Mouse (Mus musculus) testis, adult 2 months (tissue): ENCODE data around the gene Gm10065. TPM values are rescaled to one million over a fixed set of nuclear protein-coding genes. Genes with fewer than 3 reads are reported as not detected.

Experiments
- H3K27ac ChIP-seq: fragments of 200-500 bp; 2 replicates; pipeline ENCODE4 v1.5.1; 2012; ENCODE audit warnings: low read depth, low read length; ENCODE audit not compliant: control insufficient read depth, insufficient read depth
- H3K27me3 ChIP-seq: fragments of 200-500 bp; 2 replicates; pipeline ENCODE4 v1.6.1; 2012; ENCODE audit warnings: mild to moderate bottlenecking, low read length, moderate library complexity; ENCODE audit not compliant: control insufficient read depth, insufficient read depth
- H3K36me3 ChIP-seq: fragments of 200-500 bp; 2 replicates; pipeline ENCODE4 v1.6.1; 2012; ENCODE audit warnings: mild to moderate bottlenecking, low read length; ENCODE audit not compliant: control insufficient read depth, insufficient read depth
- H3K4me1 ChIP-seq: fragments of 200-500 bp; 2 replicates; pipeline ENCODE4 v1.6.1; 2012; ENCODE audit warnings: low read length; ENCODE audit not compliant: control insufficient read depth, insufficient read depth
- H3K4me3 ChIP-seq: fragments of 200-500 bp; 2 replicates; pipeline ENCODE4 v1.5.1; 2012; ENCODE audit warnings: low read depth, mild to moderate bottlenecking, low read length, moderate library complexity, mixed read lengths; ENCODE audit not compliant: control insufficient read depth
- CTCF ChIP-seq: fragments of 200-500 bp; IDR thresholded peaks from 2 replicates; pipeline ENCODE4 v1.5.1; 2012; ENCODE audit warnings: low read depth, mild to moderate bottlenecking, inconsistent platforms, low read length, moderate library complexity; ENCODE audit not compliant: control insufficient read depth, insufficient read depth, insufficient replicate concordance
- POLR2A ChIP-seq: fragments of 200-500 bp; IDR thresholded peaks from 2 replicates; pipeline ENCODE4 v1.6.1; 2012; ENCODE audit warnings: low read depth, mild to moderate bottlenecking, inconsistent platforms, low read length, moderate library complexity; ENCODE audit not compliant: control insufficient read depth
- polyA plus RNA-seq: library from polyadenylated mRNA; depleted of rRNA; stranded (reverse); fragments of >200 nt; gene quantifications from 2 replicates; pipeline ENCODE4 v1.2.3, GENCODE M21; 2012; rRNA removed

The Gm10065 gene
- polyA plus RNA-seq, 1 experiment: not detected

- Histone ChIP-seq H3K36me3 (no peaks in the 10 kb centered on the region), H3K27ac (peak overlapping the region; percentile 92), H3K4me3 (peak overlapping the region; percentile 99), H3K4me1 (peaks cover 2% of the 10 kb centered on the region), H3K27me3 (no peaks in the 10 kb centered on the region)
- TF ChIP-seq POLR2A (no peak), CTCF (no peak)
Measured at GRCm38 (mm10) chr13:21453042-21453441, 26.2 kb downstream of the Gm10065 start.

GRCm38 (mm10) chr13:21447856-21448614 lies 31.2 kb downstream of the Gm10065 start:
- Histone ChIP-seq H3K4me3 (no peak overlapping the region), H3K27ac (no peak overlapping the region), H3K27me3 (no peaks in the 10 kb centered on the region), H3K4me1 (no peaks in the 10 kb centered on the region), H3K36me3 (peaks cover 7% of the 10 kb centered on the region)
- TF ChIP-seq POLR2A: no peak
- TF ChIP-seq CTCF: no peak

GRCm38 (mm10) chr13:21446796-21447195 lies 32.4 kb downstream of the Gm10065 start:
- no peak overlapping the region for H3K27ac ChIP-seq
- H3K36me3 ChIP-seq: peaks cover 7% of the 10 kb centered on the region
- no peak for TF ChIP-seq POLR2A
- no peak for TF ChIP-seq CTCF
- no peaks in the 10 kb centered on the region for H3K27me3 ChIP-seq
- no peak overlapping the region for H3K4me3 ChIP-seq
- no peaks in the 10 kb centered on the region for H3K4me1 ChIP-seq

- Histone ChIP-seq H3K27me3 (no peaks in the 10 kb centered on the region), H3K36me3 (peaks cover 7% of the 10 kb centered on the region), H3K27ac (peak overlapping the region; percentile 90), H3K4me1 (no peaks in the 10 kb centered on the region), H3K4me3 (peak overlapping the region; percentile 99)
- TF ChIP-seq CTCF (no peak), POLR2A (no peak)
Measured at GRCm38 (mm10) chr13:21441207-21441572, 38.1 kb downstream of the Gm10065 start.

- TF ChIP-seq POLR2A: peak; percentile 47; the same call in 1 of the 2 replicates
- no peak for TF ChIP-seq CTCF
- Histone ChIP-seq H3K4me3 (peak within 1 kb of the TSS; percentile 99), H3K27ac (peak within 1 kb of the TSS; percentile 90), H3K27me3 (no peaks in the 10 kb centered on the region), H3K36me3 (peaks cover 7% of the 10 kb centered on the region), H3K4me1 (no peaks in the 10 kb centered on the region)
Measured at GRCm38 (mm10) chr13:21440503-21441206, 38.6 kb downstream of the Gm10065 start, which contains the start of gene Pgbd1. Pgbd1 (minus strand) TSS chr13:21441058.

- no peaks in the 10 kb centered on the region for H3K36me3 ChIP-seq
- TF ChIP-seq CTCF: no peak
- no peak overlapping the region for H3K4me3 ChIP-seq
- H3K4me1 ChIP-seq: no peaks in the 10 kb centered on the region
- H3K27me3 ChIP-seq: no peaks in the 10 kb centered on the region
- H3K27ac ChIP-seq: no peak overlapping the region
Measured at GRCm38 (mm10) chr13:21435476-21435875, 43.8 kb downstream of the Gm10065 start.

Other genes with a start within 250 kb of the Gm10065 start
- 0.63 TPM in 1 of 2 replicates, not detected in the other for gene Gpx5, start 186.7 kb downstream of the Gm10065 start, polyA plus RNA-seq
- 73.9 and 120 TPM in 2 replicates for gene Gpx6, start 167.3 kb downstream of the Gm10065 start, polyA plus RNA-seq
- not detected in 2 replicates for gene Olfr1367, start 132.5 kb downstream of the Gm10065 start, polyA plus RNA-seq
- gene Zscan12, start 116.6 kb downstream of the Gm10065 start, polyA plus RNA-seq: 14.6 and 15.3 TPM in 2 replicates
- gene Zkscan3, start 76.7 kb downstream of the Gm10065 start, polyA plus RNA-seq: 9.3 and 10.2 TPM in 2 replicates
- 5.2 and 5.5 TPM in 2 replicates for gene Pgbd1, start 38.4 kb downstream of the Gm10065 start, polyA plus RNA-seq
- 4.9 and 5.2 TPM in 2 replicates for gene Zscan26, start 25.7 kb downstream of the Gm10065 start, polyA plus RNA-seq
- gene Nkapl, start 10.9 kb downstream of the Gm10065 start, polyA plus RNA-seq: 32.4 and 38.1 TPM in 2 replicates
- gene Zkscan4, start 534 bp downstream of the Gm10065 start, polyA plus RNA-seq: 0.18 and 0.23 TPM in 2 replicates
- 2.8 and 3.2 TPM in 2 replicates for gene AK157302, start 15.8 kb upstream of the Gm10065 start, polyA plus RNA-seq
- 6.4 and 6.6 TPM in 2 replicates for gene Gm11273, start 22.0 kb upstream of the Gm10065 start, polyA plus RNA-seq
- gene Zkscan8, start 51.7 kb upstream of the Gm10065 start, polyA plus RNA-seq: 1.3 and 1.7 TPM in 2 replicates
- gene Olfr1366, start 63.4 kb upstream of the Gm10065 start, polyA plus RNA-seq: not detected in 2 replicates
- not detected in 2 replicates for gene Olfr1535, start 80.5 kb upstream of the Gm10065 start, polyA plus RNA-seq
- gene Olfr1364, start 102.3 kb upstream of the Gm10065 start, polyA plus RNA-seq: not detected in 2 replicates
- not detected in 2 replicates for gene Olfr1362, start 134.6 kb upstream of the Gm10065 start, polyA plus RNA-seq
- 0.04 TPM in 1 of 2 replicates, not detected in the other for gene Olfr11, start 163.1 kb upstream of the Gm10065 start, polyA plus RNA-seq
- 0.19 TPM in 1 of 2 replicates, not detected in the other for gene Olfr1361, start 183.9 kb upstream of the Gm10065 start, polyA plus RNA-seq
- 0.07 TPM in 1 of 2 replicates, not detected in the other for gene Olfr1360, start 198.0 kb upstream of the Gm10065 start, polyA plus RNA-seq
- 0.35 and 0.38 TPM in 2 replicates for gene Olfr1359, start 218.7 kb upstream of the Gm10065 start, polyA plus RNA-seq
- gene Hist1h2bl, start 236.7 kb upstream of the Gm10065 start, polyA plus RNA-seq: 3.2 and 3.6 TPM in 2 replicates
- 2.0 and 6.1 TPM in 2 replicates for gene Hist1h2ai, start 237.0 kb upstream of the Gm10065 start, polyA plus RNA-seq
- 14.7 and 20.5 TPM in 2 replicates for gene Hist1h3h, start 238.2 kb upstream of the Gm10065 start, polyA plus RNA-seq
- 6.1 and 6.2 TPM in 2 replicates for gene Hist1h2bm, start 242.6 kb upstream of the Gm10065 start, polyA plus RNA-seq